Mouse (Mus musculus) olfactory bulb, adult 2 months (tissue): ENCODE results near the gene Abcb10.

Experiments used
- CTCF ChIP-seq: fragments of 200-500 bp; IDR thresholded peaks from 2 replicates; pipeline ENCODE4 v1.5.1; 2012; ENCODE audit warnings: low read depth, mild to moderate bottlenecking, low read length, moderate library complexity; ENCODE audit not compliant: insufficient read depth
- POLR2A ChIP-seq: fragments of 200-500 bp; IDR thresholded peaks from 2 replicates; pipeline ENCODE4 v1.6.1; 2012; ENCODE audit warnings: mild to moderate bottlenecking, low read depth, low read length, moderate library complexity; ENCODE audit not compliant: insufficient read depth

GRCm38 (mm10) chr8:123978926-123979325 is 4.0 kb downstream of the Abcb10 start:
- TF ChIP-seq CTCF, result no peak
- TF ChIP-seq POLR2A, result no peak
